Mouse (Mus musculus) retina, postnatal 7 days (tissue): Measurements from ENCODE around the gene Ifitm2.
"Not testable (repeated sequence)": the region's sequence is repeated elsewhere in the genome, so short reads cannot be mapped to it uniquely, and the experiment has no call there.

ENCODE experiments used
- DNase-seq: peaks from one replicate; pipeline ENCODE4 v3.0.0-alpha.2; 2012; ENCODE audit warnings: low read depth, low spot score

Ifitm2 gene

DNA sequence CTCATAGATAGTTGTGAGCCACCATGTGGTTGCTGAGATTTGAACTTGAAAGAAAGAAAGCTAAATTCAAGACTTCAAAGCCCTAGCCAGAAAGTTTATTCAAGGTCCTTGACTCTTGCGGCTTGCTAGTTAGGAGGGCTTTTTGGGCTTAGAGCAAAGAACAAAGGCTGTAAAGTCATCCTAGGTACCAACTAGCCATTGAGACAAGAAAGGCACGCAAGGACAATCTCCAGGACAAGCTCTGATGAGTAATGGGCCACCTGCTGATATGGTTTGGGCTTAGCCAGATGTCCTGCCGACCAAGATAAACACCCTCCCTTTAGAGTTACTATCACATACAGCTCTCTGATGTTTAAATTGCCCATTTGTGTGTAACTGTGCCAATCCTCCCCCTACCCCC, 12.9 kb upstream of the Ifitm2 start:
- not testable (repeated sequence) for DNase-seq

DNA sequence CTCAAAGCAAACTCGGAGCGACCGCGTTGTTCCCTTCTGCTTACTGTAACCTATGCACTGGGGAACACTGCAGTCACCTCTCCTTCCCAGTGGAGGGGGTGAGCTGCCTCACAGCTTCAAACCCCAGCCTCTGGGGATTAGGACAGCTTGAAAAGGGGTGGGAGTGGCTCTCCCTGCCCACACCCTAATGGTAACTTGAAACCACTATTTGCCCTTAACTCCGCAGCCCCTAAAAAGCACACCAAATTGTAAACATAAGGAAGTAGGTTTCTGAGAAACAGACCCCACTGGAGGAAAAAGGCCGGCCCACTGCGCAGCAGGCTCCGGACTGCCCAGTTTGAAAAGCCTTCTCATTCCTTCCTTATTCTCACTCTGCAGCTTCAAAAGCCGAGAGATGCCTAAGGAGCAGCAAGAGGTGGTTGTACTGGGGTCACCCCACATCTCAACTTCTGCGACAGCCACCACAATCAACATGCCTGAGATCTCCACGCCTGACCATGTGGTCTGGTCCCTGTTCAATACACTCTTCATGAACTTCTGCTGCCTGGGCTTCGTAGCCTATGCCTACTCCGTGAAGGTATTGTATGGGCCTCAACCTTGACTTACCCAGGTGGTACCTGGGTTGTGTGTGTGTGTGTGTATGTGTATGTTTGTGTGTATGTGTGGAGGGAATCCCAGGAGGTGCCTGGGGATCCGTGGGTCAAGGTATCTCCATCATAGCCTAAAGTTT, 12.2 kb upstream of the Ifitm2 start:
- DNase-seq = no peak

DNA sequence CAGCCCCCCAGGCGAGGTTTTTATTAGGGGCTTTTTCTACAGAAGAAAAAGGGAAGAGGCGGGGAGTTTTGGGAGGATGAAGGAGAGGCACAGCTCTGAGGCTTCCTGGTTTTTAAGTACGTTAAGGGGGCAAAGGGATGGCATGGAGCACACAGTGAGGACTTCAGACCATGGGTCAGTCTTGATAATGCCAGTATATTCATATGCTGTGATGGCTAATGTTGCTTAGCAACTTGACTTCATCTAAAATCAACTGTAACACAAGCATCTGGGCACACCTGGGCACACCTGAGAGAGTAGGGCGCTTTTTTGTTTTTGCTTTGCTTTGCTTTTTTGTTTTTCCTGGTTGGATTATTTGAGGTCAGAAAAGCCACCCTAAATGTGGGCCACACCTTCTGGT, 11.1 kb upstream of the Ifitm2 start, which contains the start of gene Ifitm1:
Ifitm1 (plus strand) TSS at position 301 of the 400 bp plus-strand sequence.
- no peak for DNase-seq

DNA sequence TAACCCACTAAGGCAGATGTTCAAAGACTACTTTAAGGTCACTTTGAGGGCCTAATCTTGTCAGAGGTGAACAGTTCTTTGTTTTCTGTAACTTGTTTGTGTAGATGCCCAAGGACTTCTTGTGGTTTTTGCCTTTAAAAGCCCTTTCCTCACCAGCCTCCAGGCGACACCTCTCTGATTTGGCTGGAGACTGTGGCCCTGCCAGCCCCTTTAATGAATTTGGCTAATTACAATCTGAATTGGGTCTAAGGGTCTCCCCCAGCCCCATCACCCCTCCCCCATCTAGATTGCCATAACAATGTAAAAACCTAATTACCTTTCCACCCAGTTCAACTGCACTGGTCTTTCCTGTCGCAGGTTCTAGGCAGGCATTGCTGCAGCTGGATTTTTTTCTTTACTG, 6.9 kb upstream of the Ifitm2 start:
- DNase-seq = no peak

DNA sequence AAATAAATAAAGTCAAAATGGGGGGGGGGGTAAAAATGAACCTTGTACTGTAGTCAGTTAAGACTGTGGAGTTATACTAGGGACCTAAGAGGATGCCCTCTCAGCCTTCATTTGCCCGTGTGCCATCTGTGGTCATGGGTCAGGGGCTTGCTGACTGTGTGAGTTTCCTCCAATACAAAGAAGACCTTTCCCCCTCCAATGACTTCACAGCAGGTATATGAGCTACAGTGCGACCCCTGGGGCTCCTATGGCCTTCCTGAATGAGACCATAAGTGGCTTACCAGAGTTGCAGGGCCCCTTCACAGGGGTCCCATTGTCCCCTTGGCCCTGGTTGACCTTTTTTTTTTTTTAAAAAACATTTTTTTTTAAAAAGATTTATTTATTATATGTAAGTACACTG, 5.6 kb upstream of the Ifitm2 start:
- DNase-seq = no peak

DNA sequence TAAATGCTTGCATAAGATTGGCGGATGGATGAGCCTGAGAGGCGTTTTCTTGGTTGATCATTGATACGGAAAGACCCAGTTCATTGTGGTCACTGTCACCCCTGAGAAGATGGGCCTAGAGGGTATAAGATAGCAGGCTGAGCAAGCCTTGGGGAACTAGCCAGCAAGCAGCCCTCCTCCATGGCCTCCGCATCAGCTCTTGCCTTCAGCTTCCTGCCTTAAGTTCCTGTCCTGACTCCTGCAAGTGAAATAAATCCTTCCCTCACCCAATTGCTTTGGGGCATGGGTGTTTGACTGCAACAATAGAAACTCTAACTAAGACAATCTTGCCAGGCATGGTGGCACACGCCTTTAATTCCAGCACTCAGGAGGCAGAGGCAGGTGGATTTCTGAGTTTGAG, 4.2 kb upstream of the Ifitm2 start:
- no peak for DNase-seq

DNA sequence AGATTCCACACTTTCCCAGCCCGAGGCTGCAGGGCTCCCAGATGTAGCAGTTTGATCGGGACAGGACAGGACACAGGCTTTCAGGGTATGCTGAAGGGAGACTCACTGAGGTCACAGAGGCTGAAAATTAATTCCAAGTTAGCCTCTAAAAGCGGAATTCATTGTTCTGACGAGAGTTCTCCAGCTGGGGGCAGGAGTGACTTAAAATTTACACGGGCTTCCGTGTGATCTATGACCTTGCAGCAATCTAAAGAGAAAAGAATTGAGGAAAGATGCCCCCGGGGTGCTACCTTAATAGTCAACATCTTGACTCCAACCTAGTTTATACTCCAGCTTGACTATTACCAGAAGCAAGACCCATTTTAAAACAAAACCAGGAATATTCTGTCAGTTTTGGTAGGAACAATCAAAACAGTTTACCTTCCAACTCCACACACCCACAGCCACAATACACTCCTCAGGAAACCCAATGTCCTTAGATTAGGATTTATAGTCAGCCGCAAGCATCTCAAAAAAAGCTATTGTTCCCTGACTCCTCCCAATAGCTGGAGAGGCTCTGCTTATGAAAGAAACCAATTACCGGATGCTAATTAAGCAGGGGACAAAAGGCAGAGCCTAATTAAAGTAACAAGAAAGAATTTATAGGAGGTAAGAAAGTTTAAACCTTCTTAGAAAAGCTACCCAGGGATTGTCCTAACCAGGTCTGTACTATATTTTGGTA, 3.6 kb upstream of the Ifitm2 start:
- no peak for DNase-seq

DNA sequence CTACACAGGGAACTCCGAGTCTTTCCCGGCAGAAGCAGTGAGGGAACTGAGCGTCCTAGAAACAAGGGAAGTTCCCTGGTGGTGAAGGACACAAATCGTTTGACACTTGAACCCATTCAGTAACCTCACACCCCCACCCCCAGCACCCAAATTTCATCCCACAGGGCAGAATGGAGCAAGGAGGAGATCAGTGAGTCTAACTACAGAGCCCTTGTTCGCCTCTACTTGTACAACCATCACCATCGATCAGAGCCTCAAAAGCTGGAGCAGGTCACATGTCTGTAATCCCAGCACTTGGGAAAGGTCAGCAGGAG, 726 bp upstream of the Ifitm2 start:
- DNase-seq = no peak

DNA sequence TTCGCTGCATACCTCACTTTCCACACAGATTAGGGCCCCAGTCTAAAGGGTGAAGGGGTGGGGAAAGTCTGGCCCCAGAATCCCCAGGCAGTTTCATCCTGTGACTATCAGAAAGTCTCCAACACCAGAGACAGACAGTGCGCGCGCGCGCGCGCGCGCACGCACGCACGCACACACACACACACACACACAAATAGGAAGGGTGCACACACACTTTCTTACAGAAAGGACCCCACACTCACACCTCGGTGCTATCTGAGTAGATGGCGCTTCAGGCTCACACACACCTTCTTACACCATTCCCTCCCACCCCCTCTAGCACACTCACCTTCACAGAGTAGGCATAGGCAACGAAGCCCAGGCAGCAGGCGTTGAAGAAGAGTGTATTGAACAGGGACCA, 445 bp downstream of the Ifitm2 start:
- DNase-seq = no peak

DNA sequence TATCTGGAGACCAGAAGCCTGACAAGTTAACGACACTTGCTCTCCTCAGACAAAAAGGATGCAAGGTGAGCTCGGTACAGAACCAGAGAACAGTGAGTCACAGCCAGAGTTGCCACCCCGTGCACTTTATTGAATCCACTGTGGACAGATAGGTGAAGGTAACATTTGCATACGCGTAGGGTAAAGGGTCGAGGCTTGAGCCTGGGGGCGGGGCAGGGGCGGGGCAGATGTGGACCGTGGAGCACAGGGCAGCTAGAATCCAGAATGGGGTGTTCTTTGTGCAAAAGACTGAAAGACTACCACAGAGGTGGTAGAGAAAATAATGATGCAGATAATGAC, 1.1 kb downstream of the Ifitm2 start:
- no peak for DNase-seq

DNA sequence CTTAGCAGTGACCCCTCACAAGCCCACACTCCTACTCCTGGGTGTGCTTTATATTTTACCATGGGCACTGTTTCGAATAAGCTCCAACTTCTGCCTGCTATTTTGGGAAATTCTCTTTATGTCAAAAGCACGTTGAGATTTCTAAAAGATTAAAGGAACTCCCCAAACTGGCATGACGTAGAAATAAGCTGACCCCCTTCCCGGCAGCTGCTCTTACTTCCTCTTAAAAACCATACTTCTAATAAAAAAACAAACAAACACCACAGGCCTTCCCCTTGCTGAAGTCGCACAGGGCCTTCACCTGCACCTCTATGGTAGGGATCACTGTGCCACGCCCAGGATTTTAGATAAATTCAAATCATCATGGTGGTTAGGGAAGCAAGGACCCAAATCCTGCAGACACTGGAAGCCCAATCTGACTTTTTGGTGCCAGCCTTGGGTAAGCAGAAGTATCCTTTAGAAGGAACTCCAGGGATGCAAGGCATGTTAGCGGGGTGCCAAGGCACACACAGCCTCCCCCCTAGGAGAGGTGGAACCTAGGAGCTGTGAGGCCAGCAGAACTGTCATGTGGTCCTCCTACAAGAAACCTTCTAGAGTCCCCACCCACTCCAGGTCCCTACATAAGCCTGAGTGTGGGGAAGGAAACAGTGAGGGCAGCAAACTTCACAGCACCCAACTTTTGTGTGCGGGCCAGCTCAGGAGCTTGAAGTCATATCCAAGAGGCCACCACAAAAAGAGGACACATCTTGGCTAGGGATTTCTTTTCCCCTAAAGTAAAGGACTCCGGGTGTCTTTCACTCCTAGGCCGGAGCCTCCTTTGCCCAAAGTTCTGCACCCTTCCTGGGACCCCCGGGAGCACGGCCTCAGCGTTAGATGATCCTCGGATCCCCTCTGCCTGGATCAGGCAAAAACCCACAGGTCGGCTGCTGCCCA, 1.7 kb downstream of the Ifitm2 start:
- no peak for DNase-seq

DNA sequence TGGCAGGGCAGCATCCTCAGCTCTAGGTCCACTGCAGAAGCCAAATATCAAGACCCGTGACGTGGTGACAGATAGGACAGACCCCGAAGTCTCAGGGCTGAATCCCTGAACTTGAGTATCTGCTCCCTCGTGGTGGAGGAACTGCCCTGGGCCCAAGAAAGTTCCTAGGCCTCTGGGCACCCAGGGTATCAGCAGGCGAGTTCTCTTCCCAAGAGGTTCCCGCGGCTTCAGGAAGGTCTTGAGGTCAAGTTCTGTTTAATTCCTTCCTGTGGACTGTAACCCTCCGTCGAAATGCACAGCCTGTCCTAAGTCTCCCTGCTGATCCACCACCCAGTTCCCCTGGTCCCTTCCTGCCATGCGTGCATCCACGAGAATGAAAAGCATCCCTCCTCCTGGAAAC, 2.7 kb downstream of the Ifitm2 start:
- DNase-seq = no peak

DNA sequence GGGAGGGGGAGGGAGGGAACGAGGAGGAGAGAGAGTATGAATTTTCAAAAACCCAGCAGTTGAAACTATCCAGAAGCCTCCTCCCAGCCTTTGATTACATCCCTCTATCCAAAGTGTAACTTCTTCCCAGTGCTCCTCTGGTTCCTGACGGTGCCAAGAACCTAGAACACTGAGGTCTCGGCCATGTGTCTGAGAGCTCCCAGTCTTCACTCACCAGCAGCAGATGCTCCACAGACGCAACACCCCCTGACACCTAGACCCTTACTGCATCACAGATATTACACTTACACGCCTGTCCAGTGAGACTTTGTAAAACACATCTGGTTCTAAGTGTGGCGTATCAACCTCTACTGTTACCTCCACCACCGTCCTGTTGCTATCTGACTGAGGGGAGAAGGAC, 3.3 kb downstream of the Ifitm2 start:
- no peak for DNase-seq

DNA sequence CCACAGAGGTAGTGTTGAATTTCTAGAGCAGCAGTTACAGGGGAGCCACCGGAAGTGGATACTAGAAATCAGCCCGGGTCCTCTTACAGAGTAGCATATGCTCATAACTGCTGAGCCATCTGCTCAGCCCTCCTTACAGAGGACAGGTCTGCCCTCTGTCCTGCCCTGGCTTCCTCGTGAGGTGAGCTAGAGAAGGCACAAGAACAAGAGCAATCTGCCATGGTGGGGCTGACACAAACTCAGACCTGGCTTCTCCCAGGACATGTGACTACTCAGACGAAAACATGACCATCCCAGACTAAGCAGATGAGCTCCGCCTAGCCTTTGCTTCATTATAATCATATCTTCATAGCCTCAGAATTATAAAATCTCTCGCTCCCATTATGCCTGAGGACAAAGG, 4.0 kb downstream of the Ifitm2 start:
- DNase-seq = no peak

DNA sequence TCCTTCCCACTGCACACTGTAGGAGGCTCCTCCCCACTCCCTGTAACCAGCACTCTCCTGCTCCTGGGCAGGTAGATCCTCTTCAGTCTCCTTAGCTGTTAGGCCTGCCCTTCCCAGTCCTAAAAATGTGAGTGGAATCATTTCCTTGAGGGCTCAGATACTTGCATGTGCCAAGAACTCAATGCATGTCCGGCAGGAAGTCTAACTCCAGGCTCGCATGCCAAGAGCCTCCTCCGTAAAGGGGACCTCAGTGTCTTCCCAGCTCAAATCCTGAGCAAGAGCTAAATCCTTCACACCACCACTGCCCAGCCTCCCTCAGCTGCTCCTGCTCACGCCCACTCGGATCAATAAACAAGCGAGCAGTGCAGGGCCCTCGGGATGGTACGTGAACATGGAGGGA, 4.7 kb downstream of the Ifitm2 start:
- DNase-seq = no peak

DNA sequence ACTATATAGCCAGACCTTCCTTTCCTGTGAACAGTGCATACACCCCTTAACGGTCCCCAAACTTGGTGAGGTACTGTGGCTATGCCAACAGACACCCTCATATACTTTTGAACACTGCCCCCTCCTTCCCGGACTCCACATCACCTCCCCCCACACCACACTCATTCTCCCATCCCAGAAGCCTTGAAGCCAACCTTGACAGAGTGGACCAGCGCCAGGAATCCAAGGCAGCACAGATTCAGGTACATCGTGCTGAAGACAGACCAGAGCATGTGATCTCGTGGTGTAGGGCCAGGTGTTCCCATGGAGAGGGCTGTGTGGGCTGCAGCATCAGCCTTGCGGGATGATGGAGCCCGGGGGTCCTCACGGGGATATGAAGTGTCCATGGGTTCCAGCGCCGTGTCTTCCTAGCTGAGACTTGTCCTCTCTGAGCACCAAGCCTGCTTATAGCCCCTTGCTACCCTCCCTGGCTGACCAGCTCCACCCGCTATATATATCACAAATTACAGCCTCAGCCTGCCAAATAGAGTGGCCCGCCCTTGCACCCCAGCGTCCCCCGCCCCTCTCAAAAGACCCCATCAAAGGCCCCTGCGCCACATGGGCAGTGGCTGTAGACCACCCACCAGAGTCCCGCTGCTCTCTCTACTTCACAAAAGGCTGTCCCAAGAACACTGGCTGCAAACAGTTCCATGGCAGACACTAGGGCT, 5.8 kb downstream of the Ifitm2 start, which contains the start of gene Ifitm5:
Ifitm5 (minus strand) TSS at position 468 of the 707 bp plus-strand sequence.
- DNase-seq = no peak

DNA sequence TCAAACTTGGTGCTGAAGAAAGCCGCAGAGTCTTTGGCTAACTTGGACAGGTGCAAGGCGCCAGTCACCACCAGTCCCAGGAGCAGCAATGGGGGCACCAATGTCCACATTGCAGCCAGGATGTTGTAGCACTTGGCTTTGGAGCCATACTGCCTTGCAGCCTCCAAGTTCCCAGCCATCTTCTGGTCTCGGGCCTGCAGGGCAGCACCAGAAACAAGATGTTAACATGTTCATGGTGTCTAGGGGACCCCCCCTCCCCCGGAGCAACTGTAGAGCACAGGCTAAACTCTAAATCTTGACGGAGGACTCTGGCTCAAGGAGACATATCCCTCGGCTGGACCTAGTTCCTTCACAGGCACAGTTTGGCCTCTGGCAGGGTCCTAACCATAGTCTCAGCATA, 6.5 kb downstream of the Ifitm2 start:
- DNase-seq = no peak

DNA sequence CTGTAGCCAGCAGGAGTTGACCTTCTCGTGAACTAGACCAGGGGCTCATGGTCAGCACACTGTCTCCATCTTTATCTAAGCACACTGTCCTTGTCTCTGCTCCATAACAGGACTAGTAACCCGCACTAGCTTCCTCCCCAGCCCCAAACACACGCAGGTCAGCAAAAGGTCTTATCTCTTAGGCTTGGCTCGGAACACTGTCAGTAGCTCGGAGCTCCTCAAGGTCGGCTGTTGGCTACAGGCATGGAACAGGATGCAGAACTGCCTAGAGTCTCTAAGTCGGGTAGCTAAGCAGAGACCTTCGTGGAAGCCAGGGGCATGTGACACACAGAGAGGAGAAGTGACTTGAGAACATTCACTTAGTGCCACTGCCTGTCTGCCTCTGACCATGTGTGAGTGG, 7.6 kb downstream of the Ifitm2 start:
- DNase-seq = no peak

DNA sequence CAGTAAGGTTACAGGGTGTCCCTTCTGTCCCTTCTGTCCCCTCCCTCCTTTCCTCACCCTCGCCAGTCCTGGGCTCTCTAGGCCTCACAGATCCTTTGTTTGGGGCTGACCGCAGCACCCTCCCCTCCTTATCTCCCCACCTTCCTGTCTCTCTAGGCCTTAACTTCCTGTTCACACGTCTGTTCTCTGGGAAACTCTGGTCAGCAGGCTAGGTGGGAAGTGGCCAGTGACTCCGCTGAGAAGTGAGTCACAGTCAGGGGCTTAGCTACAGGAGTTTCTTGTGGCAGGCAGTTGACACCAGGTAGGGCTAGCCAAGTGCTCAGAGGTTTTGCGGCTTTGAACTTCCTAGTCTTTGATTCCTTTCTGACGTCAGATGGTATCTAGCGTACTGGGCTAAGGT, 8.8 kb downstream of the Ifitm2 start:
- DNase-seq = no peak

DNA sequence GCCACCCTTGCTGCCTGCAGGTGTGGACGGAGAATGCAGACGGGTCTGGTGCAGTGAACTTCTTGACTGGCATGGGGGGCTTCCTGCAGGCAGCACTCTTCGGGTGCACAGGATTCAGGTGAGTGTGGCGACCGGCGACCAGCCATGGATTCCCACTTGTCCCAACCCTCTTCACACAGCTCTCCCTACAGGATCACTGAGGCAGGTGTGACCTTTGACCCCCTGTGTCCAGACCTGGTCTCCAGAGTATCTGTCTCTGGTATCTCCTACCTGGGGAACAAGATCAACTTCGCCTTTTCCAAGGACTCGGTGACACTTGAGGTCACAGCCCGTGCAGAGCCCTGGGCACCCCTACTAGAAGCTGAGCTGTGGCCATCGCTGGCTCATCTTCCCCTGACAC, 9.5 kb downstream of the Ifitm2 start:
- no peak for DNase-seq

DNA sequence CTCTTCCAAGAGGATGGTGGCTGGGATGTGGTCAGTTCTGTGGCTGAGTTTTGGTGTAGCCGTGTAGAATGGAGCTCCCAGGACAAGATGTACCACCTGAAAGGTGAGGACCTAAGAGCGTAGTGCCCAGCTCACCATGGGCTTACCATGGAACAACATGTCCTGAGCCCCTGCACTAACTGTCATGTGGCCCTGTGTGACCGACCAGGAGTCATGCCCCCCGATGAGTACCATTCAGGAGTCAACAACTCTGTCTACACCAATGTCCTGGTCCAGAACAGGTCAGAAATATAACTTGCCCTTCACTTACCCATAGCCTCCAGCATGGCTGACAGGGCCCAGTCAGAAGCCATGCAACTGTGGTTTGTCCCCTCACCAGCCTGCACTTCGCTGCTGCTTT, 10.5 kb downstream of the Ifitm2 start:
- DNase-seq = no peak

DNA sequence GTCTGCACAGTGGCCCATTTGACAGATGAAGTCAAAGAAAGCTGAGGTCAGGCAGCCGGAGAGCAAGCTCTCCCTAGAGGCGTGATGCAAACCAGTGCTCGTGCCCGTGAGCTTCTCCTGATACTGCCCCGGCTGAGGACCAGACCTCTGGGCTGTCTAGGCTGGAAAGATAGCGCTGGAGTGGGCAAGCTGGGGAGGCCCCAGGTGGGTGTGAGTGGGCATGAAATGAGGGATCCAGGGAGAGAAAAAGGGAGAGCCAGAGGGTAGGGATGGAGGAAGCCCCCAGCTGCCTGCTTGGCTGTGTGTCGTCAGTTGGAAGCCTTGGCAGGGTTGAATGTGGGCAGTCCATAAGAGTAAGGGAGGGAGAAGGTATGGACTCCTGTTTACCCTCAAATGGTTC, 11.6 kb downstream of the Ifitm2 start:
- DNase-seq = no peak
